Mouse (Mus musculus): ENCODE measurements at regions not wholly inside any gene's neighbourhood (a gene's known extent, or its start where the extent isn't known, plus 50 kb on each side); places are given as distances from the start of the nearest gene placed in this dataset.

DNA sequence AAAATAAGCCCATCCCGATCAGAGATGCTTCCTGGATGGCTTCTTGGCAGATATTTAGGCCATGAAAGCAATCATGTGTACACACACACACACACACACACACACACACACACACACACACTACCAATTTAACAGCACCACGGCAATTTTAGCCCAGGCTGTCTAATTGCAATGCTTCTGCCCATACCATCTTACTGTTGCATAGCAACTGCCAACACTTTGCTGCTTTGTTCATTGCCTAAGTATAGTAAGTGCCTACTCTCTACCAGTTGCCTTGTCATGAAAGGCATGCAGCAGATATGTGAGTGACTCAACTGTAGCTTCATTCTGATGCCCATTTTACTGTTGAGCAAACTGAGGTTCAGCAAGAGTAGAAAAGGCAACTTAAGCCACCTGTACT is 428.0 kb upstream of the Ercc4 start:
- H3K27me3 ChIP-seq (ENCODE audit: control insufficient read depth, insufficient read depth, insufficient read length) = no peaks in the 10 kb centered on the region
- H3K79me2 ChIP-seq (ENCODE audit: control insufficient read depth, insufficient read depth) = no peaks in the 10 kb centered on the region
- no peaks in the 10 kb centered on the region for H3K36me3 ChIP-seq (ENCODE audit: control insufficient read depth, insufficient read depth)
- no peak overlapping the region for H3K4me2 ChIP-seq (ENCODE audit: low read depth)
- H3ac ChIP-seq (ENCODE audit: control insufficient read depth, insufficient read length) = no peak overlapping the region
- no peak overlapping the region for H3K4me3 ChIP-seq
- no peak for TF ChIP-seq TCF12 (IDR thresholded peaks at IDR 0.05; ENCODE audit: insufficient read depth, poor library complexity, severe bottlenecking)
- TF ChIP-seq CEBPB (IDR thresholded peaks at IDR 0.05; ENCODE audit: insufficient read depth, poor library complexity, severe bottlenecking) = no peak
- no peak for TF ChIP-seq POLR2AphosphoS2 (IDR thresholded peaks at IDR 0.05; ENCODE audit: insufficient read length, low read depth)
- no peak for TF ChIP-seq SRF (IDR thresholded peaks at IDR 0.05; ENCODE audit: control insufficient read depth, insufficient read length, low read depth)
- TF ChIP-seq REST (IDR thresholded peaks at IDR 0.05; ENCODE audit: insufficient read depth, insufficient read length) = no peak
- TF ChIP-seq MYOG (IDR thresholded peaks at IDR 0.05; ENCODE audit: control insufficient read depth in 1 of 3, insufficient read depth in 1 of 3, insufficient read length in 2 of 3, low read depth in 2 of 3) = no peak
- no peak for TF ChIP-seq MAX (IDR thresholded peaks at IDR 0.05; ENCODE audit: low read depth)
- TF ChIP-seq USF1 (IDR thresholded peaks at IDR 0.05; ENCODE audit: low read depth) = no peak
- TF ChIP-seq MYOD1 (IDR thresholded peaks at IDR 0.05; ENCODE audit: control insufficient read depth in 1 of 3, insufficient read length in 2 of 3, low read depth in 2 of 3) = no peak

DNA sequence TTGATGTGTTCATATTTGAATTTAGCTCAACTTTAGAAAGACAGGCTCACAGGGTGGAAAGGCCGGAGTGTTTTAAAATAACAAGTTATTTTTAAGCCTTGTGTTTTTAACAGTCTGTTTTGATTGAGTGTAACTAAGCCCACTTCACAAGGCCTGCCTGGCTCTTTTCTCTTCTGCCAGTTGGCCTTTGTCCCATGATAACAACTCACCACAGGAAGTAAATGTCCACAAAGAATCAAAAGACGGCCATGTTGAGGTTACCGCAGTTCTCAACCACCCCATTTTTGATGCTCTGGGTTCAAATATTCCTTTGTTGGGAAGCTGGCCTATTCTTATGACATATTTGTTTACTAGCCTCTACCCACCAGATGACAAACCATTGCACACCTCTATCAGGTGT is 423.7 kb upstream of the Ercc4 start:
- TF ChIP-seq CEBPB (IDR thresholded peaks at IDR 0.05; ENCODE audit: insufficient read depth, poor library complexity, severe bottlenecking) (no peak), TCF12 (IDR thresholded peaks at IDR 0.05; ENCODE audit: insufficient read depth, poor library complexity, severe bottlenecking) (no peak), REST (IDR thresholded peaks at IDR 0.05; ENCODE audit: insufficient read depth, insufficient read length) (no peak), MAX (IDR thresholded peaks at IDR 0.05; ENCODE audit: low read depth) (no peak), MYOG (IDR thresholded peaks at IDR 0.05; ENCODE audit: control insufficient read depth in 1 of 3, insufficient read depth in 1 of 3, insufficient read length in 2 of 3, low read depth in 2 of 3) (no peak), POLR2AphosphoS2 (IDR thresholded peaks at IDR 0.05; ENCODE audit: insufficient read length, low read depth) (no peak)
- no peaks in the 10 kb centered on the region for H3K36me3 ChIP-seq (ENCODE audit: control insufficient read depth, insufficient read depth)
- no peak overlapping the region for H3K4me3 ChIP-seq
- H3K4me2 ChIP-seq (ENCODE audit: low read depth) = no peak overlapping the region
- no peak overlapping the region for H3ac ChIP-seq (ENCODE audit: control insufficient read depth, insufficient read length)
- H3K79me2 ChIP-seq (ENCODE audit: control insufficient read depth, insufficient read depth) = no peaks in the 10 kb centered on the region
- no peaks in the 10 kb centered on the region for H3K27me3 ChIP-seq (ENCODE audit: control insufficient read depth, insufficient read depth, insufficient read length)

DNA sequence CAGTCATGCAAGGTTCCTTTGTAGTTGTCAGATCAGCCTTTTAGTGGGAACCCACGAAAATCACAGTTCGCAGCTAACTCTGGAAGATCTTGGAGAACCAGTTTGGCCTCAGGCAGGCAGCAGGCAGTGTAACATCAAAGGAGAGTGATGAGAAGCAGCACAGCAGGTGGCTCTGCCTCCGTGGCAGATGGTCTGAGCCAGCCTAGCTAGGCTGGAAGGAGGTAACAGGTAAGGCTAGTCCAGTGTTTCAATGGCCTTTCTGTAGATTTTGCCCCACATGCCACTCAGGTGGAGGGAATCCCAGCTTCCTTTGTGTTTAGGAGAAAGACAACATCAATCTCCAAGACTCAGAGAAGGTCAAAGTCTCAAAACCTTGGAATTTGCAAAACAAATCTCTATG is 417.7 kb upstream of the Ercc4 start:
- TF ChIP-seq SRF (IDR thresholded peaks at IDR 0.05; ENCODE audit: control insufficient read depth, insufficient read length, low read depth) (no peak), POLR2A (IDR thresholded peaks at IDR 0.05; ENCODE audit: insufficient read length, low read depth) (no peak), MAX (IDR thresholded peaks at IDR 0.05; ENCODE audit: low read depth) (no peak), MYOG (IDR thresholded peaks at IDR 0.05; ENCODE audit: control insufficient read depth in 1 of 3, insufficient read depth in 1 of 3, insufficient read length in 2 of 3, low read depth in 2 of 3) (no peak), MYOD1 (IDR thresholded peaks at IDR 0.05; ENCODE audit: control insufficient read depth in 1 of 3, insufficient read length in 2 of 3, low read depth in 2 of 3) (no peak), USF1 (IDR thresholded peaks at IDR 0.05; ENCODE audit: low read depth) (no peak), CEBPB (IDR thresholded peaks at IDR 0.05; ENCODE audit: insufficient read depth, poor library complexity, severe bottlenecking) (no peak), POLR2AphosphoS2 (IDR thresholded peaks at IDR 0.05; ENCODE audit: insufficient read length, low read depth) (no peak), E2F4 (IDR thresholded peaks at IDR 0.05; ENCODE audit: insufficient read depth) (no peak), TCF3 (IDR thresholded peaks at IDR 0.05; ENCODE audit: insufficient read length, low read depth) (no peak), TCF12 (IDR thresholded peaks at IDR 0.05; ENCODE audit: insufficient read depth, poor library complexity, severe bottlenecking) (no peak), REST (IDR thresholded peaks at IDR 0.05; ENCODE audit: insufficient read depth, insufficient read length) (no peak)
- Histone ChIP-seq H3ac (ENCODE audit: control insufficient read depth, insufficient read length) (no peak overlapping the region), H3K36me3 (ENCODE audit: control insufficient read depth, insufficient read depth) (no peaks in the 10 kb centered on the region), H3K27me3 (ENCODE audit: control insufficient read depth, insufficient read depth, insufficient read length) (no peaks in the 10 kb centered on the region), H3K4me2 (ENCODE audit: low read depth) (no peak overlapping the region), H3K79me2 (ENCODE audit: control insufficient read depth, insufficient read depth) (no peaks in the 10 kb centered on the region), H3K4me3 (no peak overlapping the region)

DNA sequence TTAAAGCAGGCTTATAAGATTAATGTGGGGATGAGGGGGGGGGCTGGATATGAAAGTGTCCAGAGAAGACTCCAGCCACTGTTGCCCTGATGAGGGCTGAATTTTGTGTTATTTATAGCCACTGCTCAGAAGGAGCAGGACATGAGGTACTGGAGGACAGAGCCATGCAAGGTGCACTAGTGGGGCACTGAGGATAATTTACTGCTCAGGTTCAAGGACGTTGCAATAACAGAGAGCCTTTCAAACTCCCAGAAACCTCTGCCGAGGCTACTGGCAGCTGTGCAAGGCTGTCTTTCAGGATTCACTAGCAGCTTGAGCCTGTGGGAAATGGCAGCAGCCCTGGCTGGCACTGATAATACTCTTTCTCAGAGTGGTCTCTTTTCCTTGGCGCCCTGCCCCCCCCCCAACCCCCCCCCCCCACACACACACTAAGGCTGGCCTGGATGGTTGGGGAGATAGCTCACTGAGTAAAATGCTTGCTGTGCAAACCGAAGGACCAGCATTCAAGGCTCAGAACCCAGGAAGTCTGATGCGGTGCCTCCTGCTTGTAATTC is 416.7 kb upstream of the Ercc4 start:
- no peak overlapping the region for H3K4me2 ChIP-seq (ENCODE audit: low read depth)
- H3K4me3 ChIP-seq = no peak overlapping the region
- H3K27me3 ChIP-seq (ENCODE audit: control insufficient read depth, insufficient read depth, insufficient read length) = no peaks in the 10 kb centered on the region
- no peaks in the 10 kb centered on the region for H3K36me3 ChIP-seq (ENCODE audit: control insufficient read depth, insufficient read depth)
- no peaks in the 10 kb centered on the region for H3K79me2 ChIP-seq (ENCODE audit: control insufficient read depth, insufficient read depth)
- TF ChIP-seq MYOG (IDR thresholded peaks at IDR 0.05; ENCODE audit: control insufficient read depth in 1 of 3, insufficient read depth in 1 of 3, insufficient read length in 2 of 3, low read depth in 2 of 3) = no peak
- no peak for TF ChIP-seq REST (IDR thresholded peaks at IDR 0.05; ENCODE audit: insufficient read depth, insufficient read length)
- no peak for TF ChIP-seq E2F4 (IDR thresholded peaks at IDR 0.05; ENCODE audit: insufficient read depth)
- no peak for TF ChIP-seq POLR2A (IDR thresholded peaks at IDR 0.05; ENCODE audit: insufficient read length, low read depth)
- TF ChIP-seq MYOD1 (IDR thresholded peaks at IDR 0.05; ENCODE audit: control insufficient read depth in 1 of 3, insufficient read length in 2 of 3, low read depth in 2 of 3) = no peak
- no peak for TF ChIP-seq POLR2AphosphoS2 (IDR thresholded peaks at IDR 0.05; ENCODE audit: insufficient read length, low read depth)
- no peak for TF ChIP-seq CEBPB (IDR thresholded peaks at IDR 0.05; ENCODE audit: insufficient read depth, poor library complexity, severe bottlenecking)
- no peak for TF ChIP-seq TCF12 (IDR thresholded peaks at IDR 0.05; ENCODE audit: insufficient read depth, poor library complexity, severe bottlenecking)
- TF ChIP-seq USF1 (IDR thresholded peaks at IDR 0.05; ENCODE audit: low read depth) = no peak
- TF ChIP-seq MAX (IDR thresholded peaks at IDR 0.05; ENCODE audit: low read depth) = no peak
- no peak for TF ChIP-seq TCF3 (IDR thresholded peaks at IDR 0.05; ENCODE audit: insufficient read length, low read depth)
- TF ChIP-seq SRF (IDR thresholded peaks at IDR 0.05; ENCODE audit: control insufficient read depth, insufficient read length, low read depth) = no peak
- H3ac ChIP-seq (ENCODE audit: control insufficient read depth, insufficient read length) = no peak overlapping the region

DNA sequence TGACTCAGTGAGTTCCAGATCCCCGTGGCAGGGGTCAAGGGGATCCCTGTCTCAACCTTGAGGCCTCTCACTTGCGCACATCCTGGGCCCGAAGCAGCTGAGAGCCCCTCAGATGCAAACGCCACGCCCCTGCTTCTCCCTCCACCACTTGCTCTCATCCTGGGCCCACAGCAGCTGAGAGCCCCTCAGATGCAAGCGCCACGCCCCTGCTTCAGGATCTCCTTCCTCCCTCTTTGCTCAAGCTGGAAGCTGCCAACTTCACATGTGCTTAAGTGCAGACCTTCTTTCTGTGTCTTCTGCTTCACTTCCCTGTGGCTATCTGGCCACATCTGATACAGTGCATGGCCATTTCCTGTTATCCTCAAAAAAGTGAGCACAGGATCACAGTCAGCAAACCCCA is 416.1 kb upstream of the Ercc4 start:
- TF ChIP-seq TCF3 (IDR thresholded peaks at IDR 0.05; ENCODE audit: insufficient read length, low read depth) (no peak), USF1 (IDR thresholded peaks at IDR 0.05; ENCODE audit: low read depth) (no peak), POLR2AphosphoS2 (IDR thresholded peaks at IDR 0.05; ENCODE audit: insufficient read length, low read depth) (no peak), MYOG (IDR thresholded peaks at IDR 0.05; ENCODE audit: control insufficient read depth in 1 of 3, insufficient read depth in 1 of 3, insufficient read length in 2 of 3, low read depth in 2 of 3) (no peak), POLR2A (IDR thresholded peaks at IDR 0.05; ENCODE audit: insufficient read length, low read depth) (no peak), MAX (IDR thresholded peaks at IDR 0.05; ENCODE audit: low read depth) (no peak), E2F4 (IDR thresholded peaks at IDR 0.05; ENCODE audit: insufficient read depth) (no peak), REST (IDR thresholded peaks at IDR 0.05; ENCODE audit: insufficient read depth, insufficient read length) (no peak), CEBPB (IDR thresholded peaks at IDR 0.05; ENCODE audit: insufficient read depth, poor library complexity, severe bottlenecking) (no peak), TCF12 (IDR thresholded peaks at IDR 0.05; ENCODE audit: insufficient read depth, poor library complexity, severe bottlenecking) (no peak), MYOD1 (IDR thresholded peaks at IDR 0.05; ENCODE audit: control insufficient read depth in 1 of 3, insufficient read length in 2 of 3, low read depth in 2 of 3) (no peak), SRF (IDR thresholded peaks at IDR 0.05; ENCODE audit: control insufficient read depth, insufficient read length, low read depth) (no peak)
- no peaks in the 10 kb centered on the region for H3K79me2 ChIP-seq (ENCODE audit: control insufficient read depth, insufficient read depth)
- no peaks in the 10 kb centered on the region for H3K27me3 ChIP-seq (ENCODE audit: control insufficient read depth, insufficient read depth, insufficient read length)

More for the DNA sequence above, 416.1 kb upstream of the Ercc4 start:
- H3K36me3 ChIP-seq (ENCODE audit: control insufficient read depth, insufficient read depth) = no peaks in the 10 kb centered on the region
- H3K4me3 ChIP-seq = no peak overlapping the region
- no peak overlapping the region for H3ac ChIP-seq (ENCODE audit: control insufficient read depth, insufficient read length)
- no peak overlapping the region for H3K4me2 ChIP-seq (ENCODE audit: low read depth)

Data from myocyte (in vitro differentiated cells).